Mouse (Mus musculus) embryonic facial prominence, embryonic 10.5 days (tissue): ENCODE measurements around the gene Eif5a. TPM values are rescaled to one million over a fixed set of nuclear protein-coding genes. Genes with fewer than 3 reads are reported as not detected.
"Not testable (repeated sequence)": the region's sequence is repeated elsewhere in the genome, so short reads cannot be mapped to it uniquely, and the experiment has no call there.

Experiments
- DNase-seq: peaks from one replicate; pipeline ENCODE4 v3.0.0-alpha.2; 2017; ENCODE audit warnings: low spot score
- H3K27ac ChIP-seq: fragments of 300-500 bp; sonication (generic); replicated peaks from 2 replicates; pipeline ENCODE4 v1.5.1; 2016; ENCODE audit warnings: mild to moderate bottlenecking
- H3K27me3 ChIP-seq: fragments of 300-500 bp; sonication (generic); replicated peaks from 2 replicates; pipeline ENCODE4 v1.6.1; 2016; ENCODE audit warnings: low read depth, mild to moderate bottlenecking; ENCODE audit not compliant: poor library complexity, severe bottlenecking
- H3K36me3 ChIP-seq: fragments of 300-500 bp; sonication (generic); replicated peaks from 2 replicates; pipeline ENCODE4 v1.6.1; 2016; ENCODE audit warnings: mild to moderate bottlenecking, moderate library complexity
- H3K4me1 ChIP-seq: fragments of 300-500 bp; sonication (generic); 2 replicates; pipeline ENCODE4 v1.6.1; 2016
- H3K4me3 ChIP-seq: fragments of 300-500 bp; sonication (generic); 2 replicates; pipeline ENCODE4 v1.5.1; 2016; ENCODE audit warnings: mild to moderate bottlenecking, moderate library complexity
- H3K9me3 ChIP-seq: fragments of 300-500 bp; sonication (generic); 2 replicates; pipeline ENCODE4 v1.6.1; 2016; ENCODE audit warnings: mild to moderate bottlenecking
- WGBS: fragments of 180-500 bp; shearing (Covaris S2); methylation state at CpG from one replicate; pipeline ENCODE4 v1.1.7; 2016; 5-methylcytosine and 5-hydroxymethylcytosine counted together
- polyA plus RNA-seq: library from polyadenylated mRNA; unstranded; fragments of >200 nt; fragmentation: Nextera tagmentation; extraction: Ambion mirVana; gene quantifications from 2 replicates; pipeline ENCODE4 v1.2.1, GENCODE M21; 2016

Eif5a gene
- polyA plus RNA-seq, 1 experiment from 2014 or later = 2,818 TPM

- H3K4me3 ChIP-seq = peak overlapping the region; percentile 73; the same call in 1 of the 2 replicates
- peaks cover 64% of the 10 kb centered on the region for H3K4me1 ChIP-seq
- not testable (repeated sequence) for DNase-seq, H3K27ac ChIP-seq, H3K9me3 ChIP-seq, H3K27me3 ChIP-seq
- peaks cover 69% of the 10 kb centered on the region for H3K36me3 ChIP-seq
- 68% methylated on average over 7 of the region's 7 CpGs for WGBS
Measured at GRCm38 (mm10) chr11:69916652-69917378, 4.9 kb downstream of the Eif5a start.

- no peaks in the 10 kb centered on the region for H3K9me3 ChIP-seq
- DNase-seq = no peak
- H3K27ac ChIP-seq = no peak overlapping the region; the same call in 1 of the 2 replicates
- WGBS = 71% methylated on average over 5 of the region's 5 CpGs
- no peaks in the 10 kb centered on the region for H3K27me3 ChIP-seq
- H3K36me3 ChIP-seq = peaks cover 78% of the 10 kb centered on the region
- H3K4me1 ChIP-seq = peaks cover 62% of the 10 kb centered on the region
- H3K4me3 ChIP-seq = peak overlapping the region; percentile 73
Measured at GRCm38 (mm10) chr11:69915667-69916627, 5.8 kb downstream of the Eif5a start.

- H3K36me3 ChIP-seq = peaks cover 88% of the 10 kb centered on the region
- WGBS = 38% methylated on average over 9 of the region's 9 CpGs
Measured at GRCm38 (mm10) chr11:69914917-69915430, 6.8 kb downstream of the Eif5a start.

GRCm38 (mm10) chr11:69914372-69914764 is 7.4 kb downstream of the Eif5a start:
- DNase-seq = no peak
- no peaks in the 10 kb centered on the region for H3K9me3 ChIP-seq
- WGBS = 2% methylated on average over 17 of the region's 17 CpGs
- H3K4me1 ChIP-seq = peaks cover 50% of the 10 kb centered on the region
- H3K27me3 ChIP-seq = no peaks in the 10 kb centered on the region
- peak overlapping the region; percentile 92 for H3K27ac ChIP-seq
- peaks cover 91% of the 10 kb centered on the region for H3K36me3 ChIP-seq
- peak overlapping the region; percentile 73 for H3K4me3 ChIP-seq

More at GRCm38 (mm10) chr11:69914917-69915430, 6.8 kb downstream of the Eif5a start:
- H3K9me3 ChIP-seq = no peaks in the 10 kb centered on the region
- peaks cover 56% of the 10 kb centered on the region for H3K4me1 ChIP-seq
- peak overlapping the region; percentile 92; the same call in 1 of the 2 replicates for H3K27ac ChIP-seq
- DNase-seq = no peak
- peak overlapping the region; percentile 73 for H3K4me3 ChIP-seq
- H3K27me3 ChIP-seq = no peaks in the 10 kb centered on the region

GRCm38 (mm10) chr11:69913554-69914371 is 8.0 kb downstream of the Eif5a start, which contains the start of gene Gps2:
Gene Gps2, plus strand, starts transcription at chr11:69913888.
- Histone ChIP-seq H3K9me3 (no peaks in the 10 kb centered on the region), H3K27me3 (no peaks in the 10 kb centered on the region), H3K4me3 (peak within 1 kb of the TSS; percentile 73), H3K27ac (peak within 1 kb of the TSS; percentile 92), H3K36me3 (peaks cover 91% of the 10 kb centered on the region), H3K4me1 (peaks cover 44% of the 10 kb centered on the region)
- 1% methylated on average over 61 of the region's 61 CpGs for WGBS
- peak; percentile 95 for DNase-seq

- WGBS = 79% methylated on average over 15 of the region's 15 CpGs
- H3K36me3 ChIP-seq = peaks cover 91% of the 10 kb centered on the region
- no peaks in the 10 kb centered on the region for H3K9me3 ChIP-seq
- H3K4me1 ChIP-seq = peaks cover 42% of the 10 kb centered on the region
- peak overlapping the region; percentile 92 for H3K27ac ChIP-seq
- peak overlapping the region; percentile 73 for H3K4me3 ChIP-seq
- no peaks in the 10 kb centered on the region for H3K27me3 ChIP-seq
- DNase-seq = no peak
Measured at GRCm38 (mm10) chr11:69912716-69913530, 8.8 kb downstream of the Eif5a start.

- no peaks in the 10 kb centered on the region for H3K27me3 ChIP-seq
- H3K4me1 ChIP-seq = peaks cover 34% of the 10 kb centered on the region
- WGBS = 92% methylated on average over 6 of the region's 6 CpGs
- no peak for DNase-seq
- H3K4me3 ChIP-seq = peak overlapping the region; percentile 14; the same call in 1 of the 2 replicates
- H3K36me3 ChIP-seq = peaks cover 91% of the 10 kb centered on the region
- no peak overlapping the region for H3K27ac ChIP-seq
- H3K9me3 ChIP-seq = no peaks in the 10 kb centered on the region
Measured at GRCm38 (mm10) chr11:69911701-69912100, 10.1 kb downstream of the Eif5a start.

- Histone ChIP-seq H3K4me3 (no peak overlapping the region), H3K36me3 (peaks cover 91% of the 10 kb centered on the region), H3K27me3 (no peaks in the 10 kb centered on the region), H3K27ac (no peak overlapping the region), H3K4me1 (peaks cover 28% of the 10 kb centered on the region), H3K9me3 (no peaks in the 10 kb centered on the region)
- DNase-seq = no peak
- WGBS = 93% methylated on average over 17 of the region's 17 CpGs
Measured at GRCm38 (mm10) chr11:69910781-69911560, 10.8 kb downstream of the Eif5a start.

- Histone ChIP-seq H3K4me3 (no peak overlapping the region), H3K27ac (no peak overlapping the region), H3K36me3 (peaks cover 91% of the 10 kb centered on the region), H3K9me3 (no peaks in the 10 kb centered on the region), H3K4me1 (peaks cover 20% of the 10 kb centered on the region), H3K27me3 (no peaks in the 10 kb centered on the region)
- 92% methylated on average over 8 of the region's 8 CpGs for WGBS
- DNase-seq = no peak
Measured at GRCm38 (mm10) chr11:69910177-69910576, 11.6 kb downstream of the Eif5a start.

- Histone ChIP-seq H3K4me3 (no peak overlapping the region), H3K27ac (no peak overlapping the region), H3K9me3 (no peaks in the 10 kb centered on the region), H3K36me3 (peaks cover 95% of the 10 kb centered on the region), H3K4me1 (peaks cover 11% of the 10 kb centered on the region), H3K27me3 (no peaks in the 10 kb centered on the region)
- WGBS = 87% methylated on average over 5 of the region's 5 CpGs
- DNase-seq = no peak
Measured at GRCm38 (mm10) chr11:69909174-69909573, 12.6 kb downstream of the Eif5a start.
